Mouse (Mus musculus) thymus, postnatal 25 days (tissue): ENCODE measurements at regions not wholly inside any gene's neighbourhood (a gene's known extent, or its start where the extent isn't known, plus 50 kb on each side); places are given as distances from the start of the nearest gene placed in this dataset.

ENCODE experiments used
- DNase-seq: peaks from one replicate; pipeline ENCODE4 v3.0.0; 2022

GRCm38 (mm10) chr15:6044511-6045256, 254.9 kb upstream of the Dab2 start:
- no peak for DNase-seq

- DNase-seq: no peak
Measured at GRCm38 (mm10) chr15:6055703-6056102, 243.9 kb upstream of the Dab2 start.

GRCm38 (mm10) chr15:6056887-6057626, 242.5 kb upstream of the Dab2 start:
- DNase-seq: no peak

- no peak for DNase-seq
Measured at GRCm38 (mm10) chr15:6059361-6059760, 240.2 kb upstream of the Dab2 start.

- no peak for DNase-seq
Measured at GRCm38 (mm10) chr15:6059790-6060189, 239.8 kb upstream of the Dab2 start.

- no peak for DNase-seq
Measured at GRCm38 (mm10) chr15:6060649-6061048, 238.9 kb upstream of the Dab2 start.

- DNase-seq: no peak
Measured at GRCm38 (mm10) chr15:6065100-6065499, 234.5 kb upstream of the Dab2 start.

- DNase-seq: no peak
Measured at GRCm38 (mm10) chr15:6067380-6067779, 232.2 kb upstream of the Dab2 start.

- no peak for DNase-seq
Measured at GRCm38 (mm10) chr15:6068371-6068770, 231.2 kb upstream of the Dab2 start.

GRCm38 (mm10) chr15:6071873-6072272, 227.7 kb upstream of the Dab2 start:
- no peak for DNase-seq

- no peak for DNase-seq
Measured at GRCm38 (mm10) chr15:6072920-6073319, 226.7 kb upstream of the Dab2 start.

- DNase-seq: peak; percentile 31
Measured at GRCm38 (mm10) chr15:6080714-6081635, 218.6 kb upstream of the Dab2 start.

GRCm38 (mm10) chr15:6087208-6087607, 212.4 kb upstream of the Dab2 start:
- DNase-seq: no peak

- no peak for DNase-seq
Measured at GRCm38 (mm10) chr15:6088498-6088897, 211.1 kb upstream of the Dab2 start.

GRCm38 (mm10) chr15:6129697-6130096, 169.9 kb upstream of the Dab2 start:
- no peak for DNase-seq

- no peak for DNase-seq
Measured at GRCm38 (mm10) chr15:6132216-6132615, 167.4 kb upstream of the Dab2 start.

GRCm38 (mm10) chr15:6145071-6145470, 154.5 kb upstream of the Dab2 start:
- no peak for DNase-seq

- DNase-seq: no peak
Measured at GRCm38 (mm10) chr15:6154706-6155105, 144.9 kb upstream of the Dab2 start.

GRCm38 (mm10) chr15:6180261-6180660, 119.3 kb upstream of the Dab2 start:
- DNase-seq: no peak

- DNase-seq: no peak
Measured at GRCm38 (mm10) chr15:6183627-6184026, 116.0 kb upstream of the Dab2 start.

- no peak for DNase-seq
Measured at GRCm38 (mm10) chr15:6191845-6192244, 107.7 kb upstream of the Dab2 start.

- no peak for DNase-seq
Measured at GRCm38 (mm10) chr15:6207239-6207638, 92.3 kb upstream of the Dab2 start.

GRCm38 (mm10) chr15:6209301-6209700, 90.3 kb upstream of the Dab2 start:
- peak; percentile 39 for DNase-seq
